Mouse (Mus musculus) kidney, embryonic 15.5 days (tissue): ENCODE data around the gene Timm10b. TPM values are rescaled to one million over a fixed set of nuclear protein-coding genes. Genes with fewer than 3 reads are reported as not detected.

Experiments used
- ATAC-seq: fragments of 200-750 bp; cut with Nextera tagmentation; replicated peaks from 2 replicates; pipeline ENCODE4 v1.8.0; 2017; ENCODE audit warnings: moderate TSS enrichment; ENCODE audit not compliant: low FRiP score
- H3K27ac ChIP-seq: fragments of 300-500 bp; sonication (generic); 2 replicates; pipeline ENCODE4 v1.5.1; 2015; ENCODE audit warnings: mild to moderate bottlenecking, inconsistent platforms
- H3K27me3 ChIP-seq: fragments of 300-500 bp; sonication (generic); 2 replicates; pipeline ENCODE4 v1.6.1; 2015; ENCODE audit warnings: inconsistent platforms
- H3K36me3 ChIP-seq: fragments of 300-500 bp; sonication (generic); 2 replicates; pipeline ENCODE4 v1.6.1; 2015; ENCODE audit warnings: inconsistent platforms
- H3K4me1 ChIP-seq: fragments of 300-500 bp; sonication (generic); 2 replicates; pipeline ENCODE4 v1.6.1; 2015; ENCODE audit warnings: inconsistent platforms
- H3K4me2 ChIP-seq: fragments of 300-500 bp; sonication (generic); 2 replicates; pipeline ENCODE4 v1.6.1; 2015; ENCODE audit warnings: moderate library complexity, mild to moderate bottlenecking, inconsistent platforms
- H3K4me3 ChIP-seq: fragments of 300-500 bp; sonication (generic); replicated peaks from 2 replicates; pipeline ENCODE4 v1.5.1; 2015; ENCODE audit warnings: mild to moderate bottlenecking, inconsistent platforms
- H3K9ac ChIP-seq: fragments of 300-500 bp; sonication (generic); 2 replicates; pipeline ENCODE4 v1.6.1; 2015; ENCODE audit warnings: mild to moderate bottlenecking, inconsistent platforms
- H3K9me3 ChIP-seq: fragments of 300-500 bp; sonication (generic); replicated peaks from 2 replicates; pipeline ENCODE4 v1.6.1; 2016; ENCODE audit warnings: inconsistent platforms
- WGBS: fragments of 180-500 bp; shearing (Covaris S2); methylation state at CpG from one replicate; pipeline ENCODE4 v1.1.7; 2015; ENCODE audit warnings: mixed read lengths; 5-methylcytosine and 5-hydroxymethylcytosine counted together
- polyA plus RNA-seq: library from polyadenylated mRNA; unstranded; fragments of >200 nt; fragmentation: Nextera tagmentation; extraction: Ambion mirVana; gene quantifications from 2 replicates; pipeline ENCODE4 v1.2.1, GENCODE M21; 2015

Timm10b gene
- polyA plus RNA-seq, 1 experiment from 2014 or later = 184 TPM

DNA sequence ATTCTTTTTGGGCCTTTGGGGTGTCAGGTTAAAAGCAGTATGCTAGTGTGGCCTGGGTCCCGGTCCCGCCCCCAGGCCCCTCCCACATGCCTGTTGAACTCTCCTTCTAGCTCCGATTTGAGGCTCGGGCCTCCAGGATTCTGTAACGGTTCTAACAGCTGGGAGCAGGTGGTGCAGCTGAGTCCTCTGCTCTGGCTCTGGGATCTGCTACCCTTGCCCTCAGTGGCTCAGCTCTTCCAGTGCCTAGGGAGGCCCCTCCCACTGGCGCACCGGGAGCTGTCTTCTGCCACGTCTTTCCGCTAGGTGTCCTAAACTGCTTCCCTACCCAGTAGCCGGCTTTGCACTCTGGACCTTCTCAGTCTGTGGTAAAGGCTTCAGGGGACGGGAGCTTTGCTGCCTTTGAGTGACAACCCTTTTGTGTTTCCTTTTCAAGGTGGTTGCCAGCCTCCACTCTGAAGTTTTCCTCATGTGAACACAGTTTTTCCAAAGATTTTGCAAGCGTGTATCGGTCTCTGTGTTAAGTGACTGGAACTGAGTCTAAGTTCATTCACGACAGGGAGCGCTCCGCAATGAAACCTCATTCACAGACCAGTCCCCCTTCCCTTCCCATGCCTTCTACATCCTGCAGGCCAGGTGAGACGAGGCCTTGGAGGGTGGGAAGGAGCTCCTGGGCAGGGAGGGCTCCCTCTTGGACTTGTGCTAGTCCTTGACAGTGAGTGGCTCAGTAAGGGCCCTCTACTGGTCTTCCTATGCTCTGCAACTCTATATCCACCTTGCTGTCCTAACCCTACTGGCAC, 11.0 kb downstream of the Timm10b start, which contains the start of gene Dnhd1:
Gene Dnhd1 (plus strand): TSS at position 189 of the 797 bp plus-strand sequence.
- Histone ChIP-seq H3K4me2 (peak within 1 kb of the TSS; percentile 80), H3K36me3 (peaks cover 4% of the 10 kb centered on the region; the same call in 1 of the 2 replicates), H3K9me3 (no peaks in the 10 kb centered on the region), H3K27me3 (no peaks in the 10 kb centered on the region), H3K4me1 (peaks cover 7% of the 10 kb centered on the region; the same call in 1 of the 2 replicates), H3K9ac (peak within 1 kb of the TSS; percentile 24), H3K27ac (peak within 1 kb of the TSS; percentile 69), H3K4me3 (peak within 1 kb of the TSS; percentile 45)
- 1% methylated on average over 17 of the region's 17 CpGs for whole genome bisulfite sequencing
- peak; percentile 97 for ATAC-seq

DNA sequence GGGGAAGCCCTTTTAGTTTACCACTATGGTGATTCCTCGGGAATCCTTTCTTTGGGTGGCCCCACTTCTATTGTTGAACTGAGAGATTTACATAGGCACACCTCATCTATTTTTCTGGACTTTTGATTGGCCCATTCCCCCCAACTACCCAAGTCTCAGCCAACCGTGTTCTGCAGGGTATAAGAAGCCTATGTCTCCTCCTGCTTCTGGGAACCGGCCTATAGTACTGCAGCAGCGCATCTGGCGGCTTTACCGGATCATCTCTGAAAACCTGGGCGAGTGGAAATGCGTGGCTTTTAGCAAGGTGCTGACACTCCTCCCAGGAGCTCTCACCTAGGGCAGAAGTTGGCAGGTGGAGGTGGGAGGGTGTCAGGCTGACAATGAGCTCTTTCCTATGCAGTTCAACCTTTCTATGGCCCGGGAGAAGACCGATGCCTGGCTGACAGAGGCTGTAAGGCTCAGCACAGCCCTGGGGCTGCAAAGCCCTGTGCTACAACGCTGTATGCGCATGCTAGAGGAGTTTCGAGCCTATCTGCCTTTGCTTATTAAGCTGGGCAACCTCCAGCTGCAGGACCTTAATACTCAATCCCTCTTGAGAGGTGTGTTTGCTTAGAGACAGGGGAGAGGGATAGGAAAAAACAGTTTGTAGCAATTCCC, 45.8 kb downstream of the Timm10b start:
- Histone ChIP-seq H3K27me3 (no peaks in the 10 kb centered on the region), H3K4me3 (no peak overlapping the region), H3K4me1 (no peaks in the 10 kb centered on the region), H3K36me3 (no peaks in the 10 kb centered on the region), H3K9me3 (no peaks in the 10 kb centered on the region), H3K27ac (no peak overlapping the region), H3K4me2 (peak overlapping the region; percentile 41), H3K9ac (no peak overlapping the region)
- ATAC-seq = peak; percentile 62; the same call in 1 of the 2 replicates
- 19% methylated on average over 13 of the region's 13 CpGs for WGBS

DNA sequence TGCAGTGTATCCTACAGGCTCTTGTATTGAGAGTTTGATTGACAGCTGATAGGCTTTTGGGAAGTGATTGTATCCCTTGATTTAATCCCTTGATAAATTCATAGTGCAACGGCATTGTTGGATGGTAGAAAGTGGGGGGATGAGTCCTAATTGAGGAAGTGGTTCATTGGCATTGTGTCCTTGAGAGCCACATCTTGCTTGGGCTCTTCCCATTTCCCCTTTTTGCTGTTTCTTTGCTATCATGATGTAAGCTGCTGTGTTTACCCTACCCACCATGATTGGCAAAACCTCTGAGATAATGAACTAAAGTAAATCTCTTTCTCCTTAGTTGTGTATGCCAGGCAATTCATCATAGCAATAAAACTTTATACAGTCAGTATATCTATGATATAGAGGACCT, 51.0 kb downstream of the Timm10b start:
- Histone ChIP-seq H3K9me3 (no peaks in the 10 kb centered on the region), H3K4me1 (no peaks in the 10 kb centered on the region), H3K36me3 (no peaks in the 10 kb centered on the region), H3K27me3 (no peaks in the 10 kb centered on the region), H3K9ac (no peak overlapping the region), H3K27ac (no peak overlapping the region), H3K4me3 (no peak overlapping the region), H3K4me2 (no peak overlapping the region)
- no peak for ATAC-seq
- 81% methylated on average over 1 of the region's 1 CpGs for WGBS

Other genes with a start within 250 kb of the Timm10b start
- 39.1 and 47.4 TPM in 2 replicates for gene Fam160a2, start 240.0 kb upstream of the Timm10b start, polyA plus RNA-seq
- gene Cnga4, start 235.5 kb upstream of the Timm10b start, polyA plus RNA-seq = 0.08 TPM in 1 of 2 replicates, not detected in the other
- 0.58 and 0.62 TPM in 2 replicates for gene Cckbr, start 214.3 kb upstream of the Timm10b start, polyA plus RNA-seq
- 53.4 and 72.0 TPM in 2 replicates for gene Cavin3, start 157.8 kb upstream of the Timm10b start, polyA plus RNA-seq
- gene Smpd1, start 85.7 kb upstream of the Timm10b start, polyA plus RNA-seq = 44.7 and 47.7 TPM in 2 replicates
- 45.9 and 56.9 TPM in 2 replicates for gene Apbb1, start 58.4 kb upstream of the Timm10b start, polyA plus RNA-seq
- 2.0 and 4.4 TPM in 2 replicates for gene Hpx, start 39.9 kb upstream of the Timm10b start, polyA plus RNA-seq
- gene Trim3, start 6.5 kb upstream of the Timm10b start, polyA plus RNA-seq = 28.4 and 37.2 TPM in 2 replicates
- 81.6 and 88.2 TPM in 2 replicates for gene Arfip2, start 360 bp downstream of the Timm10b start, polyA plus RNA-seq
- gene Gm45799, start 496 bp downstream of the Timm10b start, polyA plus RNA-seq = 15.1 and 25.1 TPM in 2 replicates
- gene Dnhd1, start 10.8 kb downstream of the Timm10b start, polyA plus RNA-seq = 0.76 and 1.9 TPM in 2 replicates
- 331 and 360 TPM in 2 replicates for gene Ilk, start 96.5 kb downstream of the Timm10b start, polyA plus RNA-seq
- 44.8 and 49.6 TPM in 2 replicates for gene Rrp8, start 97.3 kb downstream of the Timm10b start, polyA plus RNA-seq
- 127 and 136 TPM in 2 replicates for gene Taf10, start 104.3 kb downstream of the Timm10b start, polyA plus RNA-seq
- 92.7 and 94.9 TPM in 2 replicates for gene Tpp1, start 112.2 kb downstream of the Timm10b start, polyA plus RNA-seq
- gene Dchs1, start 147.6 kb downstream of the Timm10b start, polyA plus RNA-seq = 10.2 and 12.1 TPM in 2 replicates
- gene Mrpl17, start 171.0 kb downstream of the Timm10b start, polyA plus RNA-seq = 397 and 398 TPM in 2 replicates